Mouse (Mus musculus): ENCODE data around the gene Cideb.

Gene Cideb
- long read RNA-seq, experiment 1: 0 reads
- long read RNA-seq, experiment 2: 0 reads

GRCm38 (mm10) chr14:55758363-55758784 is at the start of gene Cideb:
Gene Cideb (minus strand): TSS chr14:55758458.
- intact Hi-C loops (cut with DNase I): loop anchor here (5.0 kb wide), 1 partner anchor 131 kb away; no protein-coding TSS in a partner anchor

DNA sequence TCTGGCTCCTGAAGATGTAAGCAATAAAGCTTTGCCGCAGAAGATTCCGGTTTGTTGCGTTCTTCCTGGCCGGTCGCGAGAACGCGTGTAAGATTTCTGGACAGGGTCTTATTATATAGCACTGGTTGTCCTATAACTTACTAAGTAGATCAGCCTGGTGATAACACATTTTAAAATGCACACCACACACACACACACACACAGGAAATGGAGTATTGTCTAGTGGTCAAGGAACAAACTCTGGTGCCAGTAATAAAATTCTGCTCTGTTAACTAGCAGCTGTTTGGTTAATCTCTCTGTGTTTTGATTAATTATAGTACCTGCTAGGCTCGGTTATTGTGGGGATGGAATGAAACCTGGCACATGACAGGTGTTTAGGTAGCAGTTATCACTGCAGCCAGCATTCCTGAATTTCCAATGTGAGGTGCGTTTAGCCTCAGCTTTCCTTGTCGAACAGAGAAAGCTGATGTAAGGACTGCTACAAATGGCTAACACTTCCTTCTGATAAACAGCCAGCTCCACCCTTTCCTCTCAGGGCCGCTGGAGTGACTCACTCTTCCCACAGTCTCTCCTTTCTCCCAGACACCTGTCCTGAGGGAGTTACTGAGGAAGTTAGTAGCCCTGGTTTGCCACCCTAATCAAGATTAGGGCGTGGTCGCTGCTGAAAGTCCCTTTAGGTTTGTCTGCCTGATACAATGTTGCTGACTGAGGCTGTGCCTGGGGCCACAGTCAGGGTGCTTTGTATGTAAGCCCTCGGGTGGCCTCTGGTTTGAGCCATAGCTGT is 37.3 kb upstream of the Cideb start:
- intact Hi-C loops (cut with DNase I): no loop called here

DNA sequence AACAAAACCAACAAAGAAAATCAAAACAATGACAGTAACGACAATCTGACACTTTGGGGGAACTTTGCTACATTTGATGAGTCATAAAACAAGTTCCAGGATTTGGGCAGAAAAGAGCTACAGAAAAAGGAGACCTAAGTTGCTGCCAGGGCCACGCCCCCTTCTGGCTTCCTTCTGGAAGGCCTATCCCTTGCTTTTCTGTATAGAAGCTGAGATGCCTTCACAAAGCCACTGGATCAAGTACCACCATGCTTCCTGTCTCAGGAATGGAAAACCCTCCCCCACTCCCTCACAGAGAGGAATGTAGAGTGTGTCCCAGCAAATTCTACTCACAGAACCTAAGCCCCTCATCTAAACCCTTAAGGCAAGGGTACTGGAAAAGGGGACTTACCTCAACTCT is 35.7 kb upstream of the Cideb start:
- intact Hi-C loops (cut with DNase I): no loop called here

DNA sequence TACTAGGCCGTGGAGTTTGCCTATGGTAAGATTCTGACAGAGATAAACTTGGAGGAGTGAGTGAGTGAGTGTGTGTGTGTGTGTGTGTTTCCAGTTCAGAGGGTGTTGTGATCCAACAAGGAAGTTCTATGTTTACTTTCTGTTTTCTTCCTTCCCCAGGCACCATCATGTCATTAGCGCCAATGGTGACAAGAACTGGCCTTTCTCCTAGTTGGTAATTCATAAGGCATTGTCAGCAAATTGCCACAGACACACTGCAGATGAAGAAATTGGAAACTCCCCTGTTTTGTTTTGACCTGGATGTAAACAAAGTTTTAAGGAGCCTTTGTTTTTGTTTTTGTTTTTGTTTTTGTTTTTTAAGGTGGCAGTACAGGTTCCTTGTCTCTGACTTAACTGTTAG is 35.2 kb upstream of the Cideb start:
- intact Hi-C loops (cut with DNase I): no loop called here

DNA sequence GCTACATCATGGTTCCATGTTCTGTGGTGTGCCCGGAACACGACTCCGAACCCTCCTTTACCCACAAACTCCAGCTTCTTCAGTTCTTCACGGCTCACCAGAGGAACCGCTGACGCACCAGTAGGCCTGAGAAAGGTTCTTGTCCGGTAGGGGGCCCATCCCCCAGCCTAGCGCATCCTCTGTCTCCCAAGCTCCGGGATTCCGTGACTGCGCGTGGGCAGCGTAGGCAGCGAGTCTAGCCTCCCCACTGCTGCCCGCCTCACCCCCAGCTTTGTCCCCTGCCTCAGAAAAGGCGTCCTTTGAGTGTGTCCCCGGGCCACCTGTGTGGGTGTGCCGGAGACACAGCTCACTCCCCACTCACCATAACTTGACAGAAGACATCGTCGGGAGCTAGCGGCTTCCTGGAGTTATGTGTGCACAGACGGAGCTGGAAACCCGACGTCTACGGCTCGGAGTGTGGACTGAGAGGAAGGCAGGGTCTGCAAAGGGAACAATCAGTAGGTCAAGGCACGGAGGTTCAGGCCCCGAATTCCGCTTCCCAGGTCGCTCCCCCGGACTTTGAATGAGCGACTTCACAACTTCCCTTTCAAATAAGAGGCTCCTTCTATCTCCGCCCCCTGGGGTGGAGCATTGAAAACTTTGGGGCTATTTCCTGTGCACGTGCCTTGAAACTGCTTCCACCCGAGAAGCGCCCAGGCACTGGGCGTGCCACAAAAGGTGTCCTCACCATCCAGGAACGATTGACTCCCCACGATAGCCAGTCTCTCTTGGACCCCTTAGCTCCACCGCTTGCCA is 30.2 kb upstream of the Cideb start, which contains the start of gene Ripk3:
Ripk3 (minus strand) TSS at position 610 of the 795 bp plus-strand sequence.
- intact Hi-C loops (cut with DNase I): no loop called here

DNA sequence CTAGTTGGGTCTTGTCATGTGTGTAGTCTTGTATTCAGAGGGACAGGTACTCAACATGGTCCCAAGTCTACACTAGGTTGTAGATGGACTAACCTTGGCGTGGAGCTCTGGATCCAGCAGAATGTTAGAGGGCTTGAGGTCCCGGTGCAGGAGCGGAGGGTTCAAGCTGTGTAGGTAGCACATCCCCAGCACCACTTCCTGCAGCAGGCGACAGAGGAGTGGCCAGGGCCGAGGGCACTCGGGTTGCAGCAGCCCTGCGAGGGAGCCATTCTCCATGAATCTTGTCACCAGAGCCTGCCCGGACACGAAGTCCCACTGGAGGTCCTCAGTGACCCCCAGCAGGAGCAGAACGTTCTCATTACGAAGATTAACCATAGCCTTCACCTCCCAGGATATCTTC is 29.5 kb upstream of the Cideb start:
- intact Hi-C loops (cut with DNase I): no loop called here

DNA sequence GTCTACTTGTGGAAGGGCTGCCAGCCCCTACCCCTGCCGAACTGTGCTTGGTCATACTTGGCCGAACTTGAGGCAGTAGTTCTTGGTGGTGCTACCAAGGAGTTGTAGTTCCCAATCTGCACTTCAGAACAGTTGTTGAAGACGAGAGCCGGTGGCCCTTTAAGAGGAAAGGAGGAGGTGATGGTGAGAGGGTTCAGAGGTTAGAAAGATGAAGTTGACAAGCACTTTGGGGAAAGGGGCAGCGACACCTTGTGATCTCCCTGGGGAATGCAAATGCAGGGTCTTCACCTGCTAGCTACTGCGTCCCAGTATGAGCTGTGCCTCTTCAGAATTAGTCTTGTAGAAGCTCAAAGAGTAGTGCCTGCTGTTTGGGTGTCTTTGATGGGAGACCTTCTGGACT is 26.9 kb upstream of the Cideb start:
- intact Hi-C loops (cut with DNase I): no loop called here

DNA sequence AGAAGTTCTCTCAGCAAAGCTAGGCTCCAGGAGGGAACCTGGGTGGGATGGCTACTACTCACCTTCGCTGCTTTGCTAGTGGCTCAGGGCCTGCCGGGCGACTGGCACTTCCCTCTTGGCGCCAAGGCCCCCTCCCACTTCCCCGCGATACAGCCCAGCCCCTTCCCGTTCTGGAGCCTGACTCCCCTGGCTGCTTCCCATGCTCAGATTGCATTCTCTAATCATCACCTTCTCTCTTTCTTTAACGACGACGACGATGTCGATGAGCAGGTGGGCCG is 25.6 kb upstream of the Cideb start, which contains the start of gene Adcy4:
Adcy4 (minus strand) TSS at position 138 of the 278 bp plus-strand sequence.
- intact Hi-C loops (cut with DNase I): loop anchor here (5.0 kb wide), 1 partner anchor 78 kb away; no protein-coding TSS in a partner anchor

- intact Hi-C loops (cut with DNase I): loop anchor here (5.0 kb wide), 1 partner anchor 79 kb away; no protein-coding TSS in a partner anchor
Measured at GRCm38 (mm10) chr14:55783171-55783957, 25.1 kb upstream of the Cideb start.

- intact Hi-C loops (cut with DNase I): loop anchor here (5.0 kb wide), 1 partner anchor 80 kb away; no protein-coding TSS in a partner anchor
Measured at GRCm38 (mm10) chr14:55782361-55782960, 24.2 kb upstream of the Cideb start.

GRCm38 (mm10) chr14:55781310-55781709 is 23.1 kb upstream of the Cideb start:
- intact Hi-C loops (cut with DNase I): loop anchor here (5.0 kb wide), 1 partner anchor 81 kb away; no protein-coding TSS in a partner anchor

- intact Hi-C loops (cut with DNase I): loop anchor here (5.0 kb wide), 1 partner anchor 82 kb away; no protein-coding TSS in a partner anchor
Measured at GRCm38 (mm10) chr14:55780736-55781135, 22.5 kb upstream of the Cideb start.

GRCm38 (mm10) chr14:55779656-55780055 is 21.4 kb upstream of the Cideb start:
- intact Hi-C loops (cut with DNase I): loop anchor here (5.0 kb wide), 1 partner anchor 83 kb away; no protein-coding TSS in a partner anchor

- intact Hi-C loops (cut with DNase I): no loop called here
Measured at GRCm38 (mm10) chr14:55778686-55779085, 20.4 kb upstream of the Cideb start.

- intact Hi-C loops (cut with DNase I): no loop called here
Measured at GRCm38 (mm10) chr14:55777806-55778205, 19.5 kb upstream of the Cideb start.

- intact Hi-C loops (cut with DNase I): no loop called here
Measured at GRCm38 (mm10) chr14:55777176-55777575, 18.9 kb upstream of the Cideb start.

GRCm38 (mm10) chr14:55776711-55777110 is 18.5 kb upstream of the Cideb start:
- intact Hi-C loops (cut with DNase I): no loop called here

- intact Hi-C loops (cut with DNase I): no loop called here
Measured at GRCm38 (mm10) chr14:55769087-55769703, 10.9 kb upstream of the Cideb start.

DNA sequence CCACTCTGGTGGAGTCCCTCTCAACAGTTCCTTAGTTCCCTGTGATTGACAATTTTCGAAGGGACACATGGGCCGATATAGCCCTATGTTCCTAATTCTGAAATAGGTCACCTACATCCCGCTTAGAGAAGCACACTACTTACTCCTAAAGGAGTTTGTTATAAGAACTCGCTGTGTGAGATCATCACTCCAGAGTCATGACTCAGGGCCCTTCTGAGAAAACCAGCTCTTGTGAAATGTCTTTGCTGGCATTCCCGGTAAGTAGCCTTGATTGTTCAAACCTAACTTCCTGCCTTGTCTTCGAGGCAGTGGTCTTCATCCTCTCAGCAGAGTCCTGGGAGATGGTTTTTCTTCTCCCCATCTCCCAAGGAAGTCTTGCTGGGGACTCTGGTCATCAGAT is 10.3 kb upstream of the Cideb start:
- intact Hi-C loops (cut with DNase I): no loop called here
